Mouse (Mus musculus) neural tube, embryonic 14.5 days (tissue): ENCODE data around the gene Pi4ka. TPM values are rescaled to one million over a fixed set of nuclear protein-coding genes. Genes with fewer than 3 reads are reported as not detected.

Source experiments
- ATAC-seq: fragments of 200-750 bp; cut with Nextera tagmentation; 2 replicates; pipeline ENCODE4 v1.8.0; 2017; ENCODE audit warnings: low read depth, mild to moderate bottlenecking, moderate TSS enrichment, moderate library complexity
- H3K27ac ChIP-seq: fragments of 300-500 bp; sonication (generic); 2 replicates; pipeline ENCODE4 v1.5.1; 2014; ENCODE audit warnings: low read depth, mild to moderate bottlenecking, control low read depth, low read length, moderate library complexity, mixed read lengths
- H3K27me3 ChIP-seq: fragments of 300-500 bp; sonication (generic); 2 replicates; pipeline ENCODE4 v1.6.1; 2014; ENCODE audit warnings: low read length; ENCODE audit not compliant: control insufficient read depth, insufficient read depth
- H3K36me3 ChIP-seq: fragments of 300-500 bp; sonication (generic); 2 replicates; pipeline ENCODE4 v1.6.1; 2014; ENCODE audit warnings: low read length, mixed read lengths; ENCODE audit not compliant: control insufficient read depth, insufficient read depth
- H3K4me1 ChIP-seq: fragments of 300-500 bp; sonication (generic); 2 replicates; pipeline ENCODE4 v1.6.1; 2014; ENCODE audit warnings: low read length; ENCODE audit not compliant: control insufficient read depth, insufficient read depth
- H3K4me2 ChIP-seq: fragments of 300-500 bp; sonication (generic); 2 replicates; pipeline ENCODE4 v1.6.1; 2014; ENCODE audit warnings: mild to moderate bottlenecking, low read depth, low read length, control low read depth
- H3K4me3 ChIP-seq: fragments of 300-500 bp; sonication (generic); 2 replicates; pipeline ENCODE4 v1.5.1; 2014; ENCODE audit warnings: low read depth, low read length, control low read depth, mixed read lengths
- H3K9ac ChIP-seq: fragments of 300-500 bp; sonication (generic); replicated peaks from 2 replicates; pipeline ENCODE4 v1.6.1; 2014; ENCODE audit warnings: low read depth, mild to moderate bottlenecking, control low read depth, low read length, mixed read lengths
- H3K9me3 ChIP-seq: fragments of 300-500 bp; sonication (generic); 2 replicates; pipeline ENCODE4 v1.6.1; 2016; ENCODE audit warnings: low read length; ENCODE audit not compliant: control insufficient read depth
- WGBS: fragments of 180-500 bp; shearing (Covaris S2); extraction: QIAGEN DNeasy Blood & Tissue Kit; methylation state at CpG from one replicate; pipeline ENCODE4 v1.1.7; 2014; 5-methylcytosine and 5-hydroxymethylcytosine counted together
- polyA plus RNA-seq: library from polyadenylated mRNA; unstranded; fragments of >200 nt; fragmentation: Nextera tagmentation; extraction: Ambion mirVana; gene quantifications from 2 replicates; pipeline ENCODE4 v1.2.1, GENCODE M21; 2014

The Pi4ka gene
- polyA plus RNA-seq, 1 experiment from 2014 or later, result 73.0 TPM

DNA sequence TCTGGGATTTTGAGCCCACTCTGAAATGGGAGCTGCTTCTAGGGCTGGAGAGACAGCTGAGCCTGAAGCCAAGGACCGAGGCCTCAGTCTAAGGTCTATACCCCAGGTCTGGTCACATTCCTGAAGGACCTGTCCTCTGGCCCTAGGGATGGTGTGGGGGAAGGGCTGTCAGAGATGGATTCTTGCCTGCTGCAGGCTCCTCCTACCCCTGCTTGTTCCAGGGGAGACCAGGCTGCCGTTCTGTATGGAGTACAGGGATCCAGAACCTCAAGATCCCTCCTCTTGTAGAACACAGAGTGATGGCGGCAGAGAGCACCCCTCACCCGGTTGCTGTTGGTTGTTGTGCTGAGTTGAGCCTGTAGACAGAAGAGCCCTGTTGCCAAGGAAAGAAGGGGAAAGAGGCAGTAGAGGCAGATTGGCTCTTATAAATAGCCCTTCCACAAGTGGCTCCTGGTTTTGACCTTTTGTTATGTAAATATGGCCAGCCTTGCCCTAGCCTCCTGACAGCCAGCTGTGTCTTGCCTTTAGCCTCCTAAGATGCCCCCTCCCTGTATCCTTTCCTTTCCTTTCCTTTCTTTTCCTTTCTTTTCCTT lies 152.0 kb downstream of the Pi4ka start:
- H3K4me3 ChIP-seq, result no peak overlapping the region
- 30% methylated on average over 4 of the region's 4 CpGs for WGBS
- H3K27ac ChIP-seq, result no peak overlapping the region
- H3K9ac ChIP-seq, result no peak overlapping the region
- H3K9me3 ChIP-seq, result no peaks in the 10 kb centered on the region
- no peaks in the 10 kb centered on the region for H3K27me3 ChIP-seq
- H3K36me3 ChIP-seq, result peaks cover 28% of the 10 kb centered on the region
- H3K4me2 ChIP-seq, result no peak overlapping the region
- peaks cover 18% of the 10 kb centered on the region for H3K4me1 ChIP-seq
- ATAC-seq, result no peak

DNA sequence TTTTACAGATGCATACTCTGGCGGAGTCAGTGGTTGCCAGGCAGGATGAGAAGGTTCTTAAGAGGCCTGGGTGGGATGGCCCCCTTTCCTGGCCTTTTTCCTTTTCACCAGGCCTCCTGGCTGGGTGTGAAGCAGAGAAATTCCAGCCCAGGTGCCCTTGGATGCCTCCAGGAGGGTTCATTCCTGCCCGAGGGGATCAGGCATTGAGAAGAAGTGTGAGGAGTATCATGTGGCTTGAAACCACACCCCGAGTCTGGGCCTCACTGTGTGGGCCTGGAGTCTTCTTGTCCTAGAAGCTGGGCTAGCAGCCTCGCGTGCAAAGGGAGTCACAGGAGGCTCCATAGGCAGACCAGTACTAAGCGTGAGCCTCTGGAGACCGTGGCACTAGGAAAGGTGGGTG lies 153.3 kb downstream of the Pi4ka start:
- Histone ChIP-seq H3K4me3 (no peak overlapping the region), H3K27ac (no peak overlapping the region), H3K4me1 (peaks cover 18% of the 10 kb centered on the region), H3K9me3 (no peaks in the 10 kb centered on the region), H3K4me2 (no peak overlapping the region), H3K9ac (no peak overlapping the region), H3K36me3 (peaks cover 15% of the 10 kb centered on the region), H3K27me3 (no peaks in the 10 kb centered on the region)
- WGBS, result 72% methylated on average over 7 of the region's 7 CpGs
- ATAC-seq, result no peak

DNA sequence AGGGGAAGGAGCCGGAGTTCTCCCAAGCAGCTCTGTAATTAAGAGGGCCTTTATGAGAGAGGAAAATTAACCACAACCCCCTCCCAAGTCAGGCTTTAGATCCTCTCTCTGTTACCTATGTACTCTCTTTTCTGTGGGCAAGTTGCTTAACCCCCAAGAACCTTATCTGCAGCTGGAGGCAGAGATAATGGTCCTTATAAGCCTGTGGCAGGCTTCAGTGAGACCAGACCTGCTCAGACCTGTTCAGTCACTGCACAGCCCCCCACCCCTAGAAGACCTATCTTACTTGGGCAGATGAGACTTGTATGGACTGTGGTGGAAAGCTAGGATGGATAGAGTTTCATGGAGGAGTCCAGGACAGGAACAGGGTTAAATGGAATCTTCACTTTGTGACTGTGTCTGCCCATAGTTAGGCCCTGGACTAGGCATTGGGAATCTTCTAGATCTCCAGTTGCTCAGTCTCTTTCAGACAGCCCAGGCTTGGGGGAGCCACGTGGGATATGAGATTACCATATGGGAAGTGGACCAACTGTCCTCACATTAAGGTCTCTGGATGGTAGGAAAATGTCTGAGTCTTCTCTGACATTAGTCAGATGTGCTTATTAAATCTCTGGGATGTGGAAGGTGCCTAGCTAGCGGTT lies 153.9 kb downstream of the Pi4ka start:
- Histone ChIP-seq H3K9me3 (no peaks in the 10 kb centered on the region), H3K36me3 (peaks cover 9% of the 10 kb centered on the region), H3K27ac (no peak overlapping the region), H3K4me1 (peaks cover 18% of the 10 kb centered on the region), H3K4me3 (no peak overlapping the region), H3K27me3 (no peaks in the 10 kb centered on the region), H3K4me2 (no peak overlapping the region), H3K9ac (no peak overlapping the region)
- WGBS, result 79% methylated on average over 3 of the region's 3 CpGs
- ATAC-seq, result no peak

DNA sequence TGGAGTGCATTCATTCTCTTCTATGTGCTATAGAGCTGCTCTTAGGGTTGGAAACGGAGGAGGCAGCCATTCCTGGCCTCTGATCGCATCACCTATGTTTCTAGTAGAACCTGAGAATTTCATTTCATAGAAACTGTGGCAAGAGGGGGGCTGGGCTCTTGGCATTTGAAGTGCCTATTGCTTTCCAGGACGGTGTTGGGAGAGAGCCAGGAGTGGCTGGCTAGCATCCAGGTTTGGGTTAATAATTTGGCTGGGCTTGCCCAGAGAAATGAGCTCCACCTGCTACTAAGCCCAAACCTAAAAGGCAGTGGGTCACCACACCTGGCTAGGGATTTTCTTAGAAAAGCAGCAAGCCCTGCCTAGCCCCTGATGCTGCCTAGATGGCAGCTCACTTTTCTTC lies 154.6 kb downstream of the Pi4ka start:
- Histone ChIP-seq H3K4me2 (no peak overlapping the region), H3K4me3 (no peak overlapping the region), H3K9ac (no peak overlapping the region), H3K27me3 (no peaks in the 10 kb centered on the region), H3K9me3 (no peaks in the 10 kb centered on the region), H3K4me1 (peaks cover 18% of the 10 kb centered on the region), H3K36me3 (peaks cover 5% of the 10 kb centered on the region; the same call in 1 of the 2 replicates), H3K27ac (no peak overlapping the region)
- WGBS, result 65% methylated on average over 3 of the region's 3 CpGs
- ATAC-seq, result no peak

DNA sequence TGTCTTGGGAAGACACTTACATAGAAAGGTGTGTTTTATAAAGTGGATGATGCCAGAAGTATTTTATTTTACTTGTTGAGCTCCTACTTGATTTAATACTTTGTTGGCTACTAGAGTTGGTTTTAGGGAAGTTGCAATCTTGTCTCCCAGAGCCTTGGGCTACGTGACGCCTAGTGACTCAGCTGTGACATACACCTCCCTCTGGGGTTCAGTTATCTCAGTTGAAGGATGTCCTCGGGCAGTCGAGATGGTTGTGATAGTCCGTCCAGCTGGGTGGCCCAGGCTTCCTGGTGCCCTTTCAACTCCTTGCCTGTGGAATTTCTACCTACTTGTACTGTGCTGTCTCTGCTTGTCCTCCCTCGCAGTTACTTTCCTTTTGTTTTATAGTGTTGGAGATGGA lies 157.0 kb downstream of the Pi4ka start:
- no peak overlapping the region for H3K4me3 ChIP-seq
- H3K4me1 ChIP-seq, result peaks cover 16% of the 10 kb centered on the region
- H3K9ac ChIP-seq, result no peak overlapping the region
- H3K27ac ChIP-seq, result no peak overlapping the region
- 79% methylated on average over 6 of the region's 6 CpGs for WGBS
- no peak for ATAC-seq
- H3K36me3 ChIP-seq, result no peaks in the 10 kb centered on the region
- no peaks in the 10 kb centered on the region for H3K27me3 ChIP-seq
- H3K9me3 ChIP-seq, result no peaks in the 10 kb centered on the region
- no peak overlapping the region for H3K4me2 ChIP-seq

DNA sequence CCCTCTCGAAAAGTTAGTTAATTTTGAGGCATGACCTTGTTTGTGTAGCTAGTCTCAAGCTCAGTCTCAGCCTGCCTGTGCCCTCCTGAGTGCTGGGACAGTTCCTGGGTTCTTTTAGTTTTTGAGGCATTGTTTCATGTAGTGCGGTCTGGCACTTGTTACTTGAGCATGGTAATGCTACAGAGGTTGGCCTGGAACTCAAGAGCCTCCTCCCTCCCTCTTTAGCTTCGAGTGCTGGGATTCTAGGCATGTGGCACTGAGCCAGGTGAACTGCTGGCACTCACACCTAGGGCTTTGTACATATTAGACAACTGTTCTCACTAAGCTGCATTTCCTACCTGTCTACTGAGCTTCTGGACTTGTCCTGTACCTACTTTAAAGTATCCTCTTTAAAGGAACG lies 158.4 kb downstream of the Pi4ka start:
- Histone ChIP-seq H3K9ac (no peak overlapping the region), H3K4me2 (no peak overlapping the region), H3K27me3 (no peaks in the 10 kb centered on the region), H3K4me1 (0 out of 2 replicates have a peak, but pooled peaks cover 9% of the 10 kb centered on the region), H3K27ac (no peak overlapping the region), H3K4me3 (no peak overlapping the region), H3K36me3 (no peaks in the 10 kb centered on the region), H3K9me3 (no peaks in the 10 kb centered on the region)
- no peak for ATAC-seq
- WGBS, result 76% methylated on average over 4 of the region's 4 CpGs

DNA sequence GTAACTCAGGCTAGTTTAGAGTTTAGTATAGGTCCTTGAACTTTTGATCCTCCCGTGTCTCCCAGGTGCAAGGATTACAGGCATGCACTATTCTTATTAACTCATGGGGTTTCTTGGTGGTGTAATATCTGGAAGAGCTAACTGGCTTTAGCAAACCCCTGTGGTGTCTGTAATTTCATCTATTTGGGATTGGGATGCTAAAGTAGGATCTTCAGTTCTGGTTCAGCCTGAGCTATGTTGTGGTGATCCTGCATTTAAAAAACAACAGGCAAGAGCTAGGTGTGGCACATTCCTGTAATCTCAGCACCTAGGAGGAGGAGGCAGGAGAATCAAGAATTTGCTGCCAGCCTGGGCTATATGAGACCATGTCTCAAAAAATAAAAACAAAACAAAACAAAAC lies 161.1 kb downstream of the Pi4ka start:
- H3K9ac ChIP-seq, result no peak overlapping the region
- no peak overlapping the region for H3K4me3 ChIP-seq
- no peak overlapping the region for H3K27ac ChIP-seq
- H3K9me3 ChIP-seq, result no peaks in the 10 kb centered on the region
- no peak for ATAC-seq
- no peak overlapping the region for H3K4me2 ChIP-seq
- 92% methylated on average over 1 of the region's 1 CpGs for WGBS
- H3K27me3 ChIP-seq, result no peaks in the 10 kb centered on the region
- 0 out of 2 replicates have a peak, but pooled peaks cover 3% of the 10 kb centered on the region for H3K4me1 ChIP-seq
- no peaks in the 10 kb centered on the region for H3K36me3 ChIP-seq

DNA sequence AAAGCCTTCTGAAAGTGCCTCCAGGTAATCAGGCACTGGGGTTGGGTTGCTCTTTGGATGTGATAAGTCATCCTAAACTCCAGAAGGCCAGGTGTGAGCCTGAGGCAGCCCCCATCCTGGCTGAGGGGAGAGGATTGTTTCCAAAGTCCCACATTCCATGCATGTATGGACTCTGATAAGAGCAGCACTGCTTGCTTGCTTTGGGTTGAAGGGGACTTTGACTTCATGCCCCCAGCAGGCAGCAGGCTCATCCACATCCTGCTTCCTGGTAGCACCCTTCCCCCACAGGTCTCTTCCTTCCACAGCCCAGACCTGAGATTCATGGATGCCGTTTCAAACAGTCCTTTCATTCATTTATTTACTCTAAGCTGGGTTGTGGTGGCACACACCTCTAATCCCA lies 162.4 kb downstream of the Pi4ka start:
- no peaks in the 10 kb centered on the region for H3K36me3 ChIP-seq
- ATAC-seq, result no peak
- WGBS, result 78% methylated on average over 1 of the region's 1 CpGs
- no peak overlapping the region for H3K4me2 ChIP-seq
- H3K4me1 ChIP-seq, result 0 out of 2 replicates have a peak, but pooled peaks cover 3% of the 10 kb centered on the region
- H3K4me3 ChIP-seq, result no peak overlapping the region
- no peaks in the 10 kb centered on the region for H3K27me3 ChIP-seq
- no peak overlapping the region for H3K9ac ChIP-seq
- H3K9me3 ChIP-seq, result no peaks in the 10 kb centered on the region
- H3K27ac ChIP-seq, result no peak overlapping the region

DNA sequence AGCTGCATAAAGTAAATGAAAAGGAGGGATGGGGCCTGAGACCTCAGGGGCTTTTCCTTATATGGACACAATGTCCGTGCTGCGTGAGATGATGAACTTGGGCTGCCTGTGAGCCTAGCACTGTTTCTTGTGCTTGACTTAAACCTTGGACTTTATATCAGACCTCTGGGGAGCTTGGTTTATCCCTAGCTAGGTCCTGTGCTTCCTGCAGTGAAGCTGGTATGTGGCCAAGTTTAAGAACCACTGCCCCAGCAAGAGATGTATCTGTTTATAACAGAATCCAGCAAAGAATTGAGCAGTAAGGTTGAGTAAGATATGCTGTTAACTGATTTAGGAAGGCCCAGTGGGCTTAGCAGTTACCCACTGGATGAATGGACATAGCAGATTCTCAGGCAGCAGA lies 166.7 kb downstream of the Pi4ka start:
- Histone ChIP-seq H3K27ac (no peak overlapping the region), H3K9me3 (no peaks in the 10 kb centered on the region), H3K27me3 (no peaks in the 10 kb centered on the region), H3K4me1 (peaks cover 23% of the 10 kb centered on the region), H3K4me3 (no peak overlapping the region), H3K36me3 (no peaks in the 10 kb centered on the region), H3K9ac (no peak overlapping the region), H3K4me2 (no peak overlapping the region)
- 83% methylated on average over 2 of the region's 2 CpGs for WGBS
- no peak for ATAC-seq
